Mouse (Mus musculus) megakaryocyte, embryonic 14.5 days (primary cell): ENCODE measurements around the gene Auts2.

Experiments used
- FLI1 ChIP-seq: IDR thresholded peaks from 2 replicates; pipeline ENCODE4 v1.6.1; 2012; ENCODE audit warnings: low read length, inconsistent platforms, mixed read lengths
- GATA1 ChIP-seq: IDR thresholded peaks from 3 replicates; pipeline ENCODE4 v1.6.1; 2012; ENCODE audit warnings: mixed read lengths, low read length, inconsistent platforms, borderline replicate concordance

DNA sequence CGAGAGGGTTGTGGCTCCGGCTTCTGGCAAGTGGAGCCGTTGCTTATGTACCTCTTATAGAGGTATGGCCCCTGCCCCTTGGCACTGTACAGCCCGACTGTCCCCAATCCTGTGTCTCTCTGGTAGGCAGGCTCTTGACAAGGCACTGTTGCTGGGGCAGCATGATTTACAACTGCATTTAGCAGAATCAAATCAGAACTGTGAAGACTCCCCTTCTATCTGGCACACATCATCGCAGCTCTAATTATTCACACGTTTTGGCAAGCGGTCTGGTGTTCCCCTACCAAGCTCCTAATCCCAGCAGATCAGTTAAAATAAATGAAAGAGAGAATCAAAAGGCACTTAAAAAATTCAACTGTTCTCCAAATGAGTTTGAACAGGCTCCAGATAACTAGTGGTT, 835.7 kb downstream of the Auts2 start:
- TF ChIP-seq GATA1 (no peak), FLI1 (no peak)
